Mouse (Mus musculus) intestine, embryonic 16.5 days (tissue): ENCODE results near the gene Rab42. TPM values are rescaled to one million over a fixed set of nuclear protein-coding genes. Genes with fewer than 3 reads are reported as not detected.
A peak's percentile ranks its signal among the peaks of the same experiment; 100 is the strongest.

Experiments
- ATAC-seq: fragments of 200-750 bp; cut with Nextera tagmentation; 2 replicates; pipeline ENCODE4 v1.8.0; 2017; ENCODE audit warnings: moderate TSS enrichment, moderate library complexity
- H3K27ac ChIP-seq: fragments of 300-500 bp; sonication (generic); 2 replicates; pipeline ENCODE4 v1.5.1; 2014; ENCODE audit warnings: mild to moderate bottlenecking, low read length
- H3K27me3 ChIP-seq: fragments of 300-500 bp; sonication (generic); replicated peaks from 2 replicates; pipeline ENCODE4 v1.6.1; 2014; ENCODE audit warnings: low read length, control low read depth, mixed read lengths; ENCODE audit not compliant: control insufficient read depth, insufficient read depth
- H3K36me3 ChIP-seq: fragments of 300-500 bp; sonication (generic); 2 replicates; pipeline ENCODE4 v1.6.1; 2014; ENCODE audit warnings: low read length, control low read depth; ENCODE audit not compliant: control insufficient read depth, insufficient read depth
- H3K4me1 ChIP-seq: fragments of 300-500 bp; sonication (generic); 2 replicates; pipeline ENCODE4 v1.6.1; 2014; ENCODE audit warnings: low read length, control low read depth, mixed read lengths; ENCODE audit not compliant: control insufficient read depth, insufficient read depth
- H3K4me2 ChIP-seq: fragments of 300-500 bp; sonication (generic); 2 replicates; pipeline ENCODE4 v1.6.1; 2014; ENCODE audit warnings: low read depth, low read length, control low read depth
- H3K4me3 ChIP-seq: fragments of 300-500 bp; sonication (generic); 2 replicates; pipeline ENCODE4 v1.5.1; 2014; ENCODE audit warnings: mild to moderate bottlenecking, low read length
- H3K9ac ChIP-seq: fragments of 300-500 bp; sonication (generic); 2 replicates; pipeline ENCODE4 v1.6.1; 2014; ENCODE audit warnings: low read depth, low read length
- H3K9me3 ChIP-seq: fragments of 300-500 bp; sonication (generic); 2 replicates; pipeline ENCODE4 v1.6.1; 2016; ENCODE audit warnings: low read length, control low read depth; ENCODE audit not compliant: control insufficient read depth
- WGBS: fragments of 180-500 bp; shearing (Covaris S2); extraction: QIAGEN DNeasy Blood & Tissue Kit; methylation state at CpG from one replicate; pipeline ENCODE4 v1.1.7; 2014; 5-methylcytosine and 5-hydroxymethylcytosine counted together
- polyA plus RNA-seq: library from polyadenylated mRNA; unstranded; fragments of >200 nt; fragmentation: Nextera tagmentation; extraction: Ambion mirVana; gene quantifications from 2 replicates; pipeline ENCODE4 v1.2.1, GENCODE M21; 2015

The Rab42 gene
- polyA plus RNA-seq, 1 experiment from 2014 or later, result 5.3 TPM

- no peak overlapping the region for H3K27ac ChIP-seq
- WGBS, result 82% methylated on average over 3 of the region's 3 CpGs
Observed at GRCm38 (mm10) chr4:132266835-132267349, 36.3 kb downstream of the Rab42 start.

GRCm38 (mm10) chr4:132263313-132263712 lies 39.9 kb downstream of the Rab42 start:
- ATAC-seq, result no peak
- Histone ChIP-seq H3K36me3 (no peaks in the 10 kb centered on the region), H3K9ac (no peak overlapping the region), H3K4me2 (no peak overlapping the region), H3K4me1 (peaks cover 10% of the 10 kb centered on the region), H3K27ac (no peak overlapping the region), H3K4me3 (no peak overlapping the region), H3K9me3 (no peaks in the 10 kb centered on the region), H3K27me3 (no peaks in the 10 kb centered on the region)
- 95% methylated on average over 7 of the region's 7 CpGs for WGBS

More at GRCm38 (mm10) chr4:132266835-132267349, 36.3 kb downstream of the Rab42 start:
- Histone ChIP-seq H3K4me1 (no peaks in the 10 kb centered on the region; the same call in 1 of the 2 replicates), H3K4me3 (no peak overlapping the region), H3K27me3 (no peaks in the 10 kb centered on the region), H3K4me2 (no peak overlapping the region), H3K9me3 (no peaks in the 10 kb centered on the region), H3K36me3 (no peaks in the 10 kb centered on the region), H3K9ac (no peak overlapping the region)
- no peak for ATAC-seq

GRCm38 (mm10) chr4:132262358-132262616 lies 40.9 kb downstream of the Rab42 start:
- Histone ChIP-seq H3K4me3 (peak overlapping the region; percentile 85; the same call in 1 of the 2 replicates), H3K4me1 (peaks cover 10% of the 10 kb centered on the region), H3K27ac (no peak overlapping the region), H3K36me3 (no peaks in the 10 kb centered on the region), H3K9me3 (no peaks in the 10 kb centered on the region), H3K9ac (no peak overlapping the region), H3K4me2 (no peak overlapping the region), H3K27me3 (no peaks in the 10 kb centered on the region)
- 77% methylated on average over 5 of the region's 5 CpGs for WGBS
- ATAC-seq, result no peak

GRCm38 (mm10) chr4:132261514-132262357 lies 41.4 kb downstream of the Rab42 start, which contains the start of gene Gmeb1:
Gene Gmeb1 (minus strand): TSS chr4:132261602.
- peak within 1 kb of the TSS; percentile 97 for H3K9ac ChIP-seq
- H3K27ac ChIP-seq, result peak within 1 kb of the TSS; percentile 95
- H3K4me1 ChIP-seq, result peaks cover 10% of the 10 kb centered on the region
- H3K4me2 ChIP-seq, result peak within 1 kb of the TSS; percentile 77
- peak; percentile 89 for ATAC-seq
- no peaks in the 10 kb centered on the region for H3K36me3 ChIP-seq
- WGBS, result 15% methylated on average over 36 of the region's 49 CpGs
- H3K27me3 ChIP-seq, result no peaks in the 10 kb centered on the region
- H3K9me3 ChIP-seq, result no peaks in the 10 kb centered on the region
- H3K4me3 ChIP-seq, result peak within 1 kb of the TSS; percentile 85

- ATAC-seq, result peak; percentile 89
Observed at GRCm38 (mm10) chr4:132260404-132261379, 42.5 kb downstream of the Rab42 start.

GRCm38 (mm10) chr4:132259248-132259647 lies 43.9 kb downstream of the Rab42 start:
- 80% methylated on average over 4 of the region's 4 CpGs for WGBS
- Histone ChIP-seq H3K27ac (no peak overlapping the region), H3K4me1 (peaks cover 10% of the 10 kb centered on the region), H3K9ac (no peak overlapping the region; the same call in 1 of the 2 replicates), H3K9me3 (no peaks in the 10 kb centered on the region), H3K36me3 (no peaks in the 10 kb centered on the region), H3K27me3 (no peaks in the 10 kb centered on the region), H3K4me2 (peak overlapping the region; percentile 77), H3K4me3 (0 out of 2 replicates have a peak overlapping the region, but pooled peaks have one; percentile 85)
- ATAC-seq, result no peak

More at GRCm38 (mm10) chr4:132260404-132261379, 42.5 kb downstream of the Rab42 start:
- peak overlapping the region; percentile 85 for H3K4me3 ChIP-seq
- H3K4me2 ChIP-seq, result peak overlapping the region; percentile 77
- H3K27me3 ChIP-seq, result no peaks in the 10 kb centered on the region
- peak overlapping the region; percentile 95 for H3K27ac ChIP-seq
- H3K9ac ChIP-seq, result peak overlapping the region; percentile 97
- H3K4me1 ChIP-seq, result peaks cover 10% of the 10 kb centered on the region
- 2% methylated on average over 31 of the region's 64 CpGs for WGBS
- H3K36me3 ChIP-seq, result no peaks in the 10 kb centered on the region
- H3K9me3 ChIP-seq, result no peaks in the 10 kb centered on the region

DNA sequence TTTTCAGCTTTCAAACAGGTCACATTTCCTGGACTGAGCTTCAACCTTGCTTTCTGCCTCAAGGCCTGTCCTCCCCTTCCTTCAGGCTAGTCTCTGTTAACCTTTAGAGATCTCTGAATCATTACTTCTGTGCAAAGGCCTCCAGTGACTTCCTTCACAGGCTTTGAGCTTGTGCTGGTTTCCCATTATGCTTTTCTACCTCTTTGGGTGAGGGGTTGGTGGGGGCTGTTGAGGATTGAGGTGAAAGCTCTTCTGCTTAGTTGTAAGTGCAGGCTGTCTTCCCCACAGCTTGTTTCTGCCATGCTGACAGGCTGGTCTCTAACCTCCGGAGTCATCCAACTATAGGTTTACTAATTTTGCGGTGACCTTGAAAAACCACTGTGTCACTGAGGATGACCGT lies 46.8 kb downstream of the Rab42 start:
- Histone ChIP-seq H3K9ac (no peak overlapping the region), H3K27me3 (no peaks in the 10 kb centered on the region), H3K4me1 (peaks cover 10% of the 10 kb centered on the region), H3K27ac (no peak overlapping the region), H3K4me2 (no peak overlapping the region), H3K9me3 (no peaks in the 10 kb centered on the region), H3K36me3 (no peaks in the 10 kb centered on the region), H3K4me3 (no peak overlapping the region)
- no peak for ATAC-seq
- WGBS, result 87% methylated on average over 3 of the region's 3 CpGs

- no peak for ATAC-seq
- Histone ChIP-seq H3K27me3 (no peaks in the 10 kb centered on the region), H3K4me2 (no peak overlapping the region), H3K9ac (no peak overlapping the region), H3K4me1 (peaks cover 10% of the 10 kb centered on the region), H3K9me3 (no peaks in the 10 kb centered on the region), H3K4me3 (no peak overlapping the region), H3K36me3 (no peaks in the 10 kb centered on the region), H3K27ac (no peak overlapping the region)
- WGBS, result 79% methylated on average over 3 of the region's 3 CpGs
Observed at GRCm38 (mm10) chr4:132254986-132255385, 48.2 kb downstream of the Rab42 start.

GRCm38 (mm10) chr4:132253622-132254021 lies 49.6 kb downstream of the Rab42 start:
- H3K4me1 ChIP-seq, result no peaks in the 10 kb centered on the region; the same call in 1 of the 2 replicates
- no peaks in the 10 kb centered on the region for H3K36me3 ChIP-seq
- H3K27me3 ChIP-seq, result no peaks in the 10 kb centered on the region
- no peak for ATAC-seq
- H3K27ac ChIP-seq, result no peak overlapping the region
- WGBS, result 60% methylated on average over 2 of the region's 2 CpGs
- H3K4me2 ChIP-seq, result no peak overlapping the region
- no peaks in the 10 kb centered on the region for H3K9me3 ChIP-seq
- H3K4me3 ChIP-seq, result no peak overlapping the region
- H3K9ac ChIP-seq, result no peak overlapping the region
